Mouse (Mus musculus) left cerebral cortex, postnatal 10 days (tissue): Measurements from ENCODE around the gene Sox5. TPM values are rescaled to one million over a fixed set of nuclear protein-coding genes. Genes with fewer than 3 reads are reported as not detected.
A peak's percentile ranks its signal among the peaks of the same experiment; 100 is the strongest.

Experiments
- DNase-seq, 2 experiments: peaks; one replicate each; pipeline ENCODE4 v3.0.0; 2021 to 2022; ENCODE audit warnings: low spot score in 2 of 2, mixed read lengths in 1 of 2; ENCODE audit errors: extremely low spot score in 1 of 2
- intact Hi-C: fragments of 180-260 bp; cut with DNase I; formaldehyde crosslinking; loops from one replicate; pipeline ENCODE4 v1.15.1; 2025
- total RNA-seq, 2 experiments: library from RNA; stranded (reverse); gene quantifications; 2 replicates each; pipeline ENCODE4 v1.2.3; 2021

Sox5 gene
- total RNA-seq, 2 experiments from 2014 or later, result 77.5 to 78.6 TPM

- intact Hi-C loops, result no loop called here
- no peak for DNase-seq
Measured at GRCm38 (mm10) chr6:144061814-144062213, 720.0 kb downstream of the Sox5 start.

- intact Hi-C loops, result no loop called here
- no peak for DNase-seq
Measured at GRCm38 (mm10) chr6:144057098-144057632, 724.6 kb downstream of the Sox5 start.

- intact Hi-C loops, result no loop called here
- DNase-seq, result peak; percentile 72 to 83
Measured at GRCm38 (mm10) chr6:144056252-144057097, 725.3 kb downstream of the Sox5 start.

GRCm38 (mm10) chr6:144052487-144052886 lies 729.3 kb downstream of the Sox5 start:
- intact Hi-C loops, result no loop called here
- DNase-seq, result no peak

- intact Hi-C loops, result no loop called here
- no peak for DNase-seq
Measured at GRCm38 (mm10) chr6:144051316-144051715, 730.5 kb downstream of the Sox5 start.

GRCm38 (mm10) chr6:144048201-144048924 lies 733.4 kb downstream of the Sox5 start:
- DNase-seq, result no peak
- intact Hi-C loops, result no loop called here

GRCm38 (mm10) chr6:144045503-144045902 lies 736.3 kb downstream of the Sox5 start:
- intact Hi-C loops, result no loop called here
- peak in 1 of 2 experiments; percentile 34 for DNase-seq

GRCm38 (mm10) chr6:144044381-144044780 lies 737.4 kb downstream of the Sox5 start:
- no peak for DNase-seq
- intact Hi-C loops, result no loop called here

- no peak for DNase-seq
- intact Hi-C loops, result no loop called here
Measured at GRCm38 (mm10) chr6:144042936-144043335, 738.8 kb downstream of the Sox5 start.

- intact Hi-C loops, result no loop called here
- DNase-seq, result no peak
Measured at GRCm38 (mm10) chr6:144041941-144042340, 739.8 kb downstream of the Sox5 start.

GRCm38 (mm10) chr6:144041188-144041587 lies 740.6 kb downstream of the Sox5 start:
- DNase-seq, result no peak
- intact Hi-C loops, result no loop called here

GRCm38 (mm10) chr6:144040349-144040748 lies 741.4 kb downstream of the Sox5 start:
- intact Hi-C loops, result no loop called here
- no peak for DNase-seq

GRCm38 (mm10) chr6:144039221-144039620 lies 742.6 kb downstream of the Sox5 start:
- no peak for DNase-seq
- intact Hi-C loops, result no loop called here

GRCm38 (mm10) chr6:144033191-144033590 lies 748.6 kb downstream of the Sox5 start:
- DNase-seq, result no peak
- intact Hi-C loops, result no loop called here

GRCm38 (mm10) chr6:144016929-144017328 lies 764.8 kb downstream of the Sox5 start:
- no peak for DNase-seq
- intact Hi-C loops, result no loop called here

- DNase-seq, result no peak
- intact Hi-C loops, result no loop called here
Measured at GRCm38 (mm10) chr6:144011880-144012524, 769.8 kb downstream of the Sox5 start.

- intact Hi-C loops, result no loop called here
- no peak for DNase-seq
Measured at GRCm38 (mm10) chr6:144010995-144011394, 770.8 kb downstream of the Sox5 start.

GRCm38 (mm10) chr6:144010285-144010684 lies 771.5 kb downstream of the Sox5 start:
- intact Hi-C loops, result no loop called here
- DNase-seq, result no peak

- DNase-seq, result no peak
- intact Hi-C loops, result no loop called here
Measured at GRCm38 (mm10) chr6:144005132-144005531, 776.6 kb downstream of the Sox5 start.
